Mouse (Mus musculus): ENCODE results near the gene Slc51a.

- no peak for TF ChIP-seq CTCF (IDR thresholded peaks at IDR 0.05; ENCODE audit: borderline replicate concordance, insufficient read depth, low read length)
- no peak for TF ChIP-seq POLR2A (IDR thresholded peaks at IDR 0.05; ENCODE audit: low read depth, low read length)
Observed at GRCm38 (mm10) chr16:32433138-32433537, 54.5 kb downstream of the Slc51a start.

All from embryonic fibroblast, embryonic 13.5 days (primary cell).